Mouse (Mus musculus) embryonic facial prominence, embryonic 12.5 days (tissue): Measurements from ENCODE around the gene Pitpnm2. TPM values are rescaled to one million over a fixed set of nuclear protein-coding genes. Genes with fewer than 3 reads are reported as not detected.

Source experiments
- ATAC-seq: fragments of 200-750 bp; cut with Nextera tagmentation; 2 replicates; pipeline ENCODE4 v1.8.0; 2017; ENCODE audit not compliant: insufficient number of reproducible peaks, insufficient read depth, low FRiP score, low TSS enrichment
- H3K27ac ChIP-seq: fragments of 300-500 bp; sonication (generic); 2 replicates; pipeline ENCODE4 v1.5.1; 2016; ENCODE audit warnings: mild to moderate bottlenecking
- H3K27me3 ChIP-seq: fragments of 300-500 bp; sonication (generic); 2 replicates; pipeline ENCODE4 v1.6.1; 2016; ENCODE audit warnings: mild to moderate bottlenecking, moderate library complexity
- H3K36me3 ChIP-seq: fragments of 300-500 bp; sonication (generic); 2 replicates; pipeline ENCODE4 v1.6.1; 2016; ENCODE audit warnings: mild to moderate bottlenecking
- H3K4me1 ChIP-seq: fragments of 300-500 bp; sonication (generic); 2 replicates; pipeline ENCODE4 v1.6.1; 2016
- H3K4me2 ChIP-seq: fragments of 300-500 bp; sonication (generic); replicated peaks from 2 replicates; pipeline ENCODE4 v1.6.1; 2016; ENCODE audit warnings: mild to moderate bottlenecking, moderate library complexity
- H3K4me3 ChIP-seq: fragments of 300-500 bp; sonication (generic); 2 replicates; pipeline ENCODE4 v1.5.1; 2016; ENCODE audit warnings: mild to moderate bottlenecking
- H3K9ac ChIP-seq: fragments of 300-500 bp; sonication (generic); 2 replicates; pipeline ENCODE4 v1.6.1; 2016; ENCODE audit warnings: mild to moderate bottlenecking, moderate library complexity
- H3K9me3 ChIP-seq: fragments of 300-500 bp; sonication (generic); 2 replicates; pipeline ENCODE4 v1.6.1; 2016; ENCODE audit warnings: mild to moderate bottlenecking, moderate library complexity
- WGBS: fragments of 180-500 bp; shearing (Covaris S2); methylation state at CpG from one replicate; pipeline ENCODE4 v1.1.7; 2016; 5-methylcytosine and 5-hydroxymethylcytosine counted together
- polyA plus RNA-seq: library from polyadenylated mRNA; unstranded; fragments of >200 nt; fragmentation: Nextera tagmentation; extraction: Ambion mirVana; gene quantifications from 2 replicates; pipeline ENCODE4 v1.2.1, GENCODE M21; 2016

The Pitpnm2 gene
- polyA plus RNA-seq, 1 experiment from 2014 or later, result 4.4 TPM

- no peak overlapping the region for H3K9ac ChIP-seq
- H3K4me3 ChIP-seq, result no peak overlapping the region
- no peaks in the 10 kb centered on the region for H3K9me3 ChIP-seq
- peak overlapping the region; percentile 23 for H3K4me2 ChIP-seq
- peaks cover 37% of the 10 kb centered on the region for H3K4me1 ChIP-seq
- 0 out of 2 replicates have a peak, but pooled peaks cover 4% of the 10 kb centered on the region for H3K27me3 ChIP-seq
- no peak overlapping the region for H3K27ac ChIP-seq
- no peak for ATAC-seq
- WGBS, result 64% methylated on average over 15 of the region's 15 CpGs
- no peaks in the 10 kb centered on the region for H3K36me3 ChIP-seq
Observed at GRCm38 (mm10) chr5:124185706-124186464, 63.7 kb downstream of the Pitpnm2 start.

- Histone ChIP-seq H3K4me1 (peaks cover 37% of the 10 kb centered on the region), H3K27me3 (0 out of 2 replicates have a peak, but pooled peaks cover 4% of the 10 kb centered on the region), H3K9ac (no peak overlapping the region), H3K4me3 (no peak overlapping the region), H3K4me2 (peak overlapping the region; percentile 23), H3K27ac (peak overlapping the region; percentile 63; the same call in 1 of the 2 replicates), H3K9me3 (no peaks in the 10 kb centered on the region), H3K36me3 (no peaks in the 10 kb centered on the region)
- no peak for ATAC-seq
- WGBS, result 19% methylated on average over 15 of the region's 15 CpGs
Observed at GRCm38 (mm10) chr5:124184898-124185701, 64.5 kb downstream of the Pitpnm2 start.

GRCm38 (mm10) chr5:124184191-124184590 is 65.4 kb downstream of the Pitpnm2 start:
- Histone ChIP-seq H3K4me3 (no peak overlapping the region), H3K27me3 (0 out of 2 replicates have a peak, but pooled peaks cover 4% of the 10 kb centered on the region), H3K9ac (no peak overlapping the region), H3K9me3 (no peaks in the 10 kb centered on the region), H3K27ac (no peak overlapping the region), H3K36me3 (no peaks in the 10 kb centered on the region), H3K4me2 (no peak overlapping the region), H3K4me1 (peaks cover 37% of the 10 kb centered on the region)
- ATAC-seq, result no peak
- WGBS, result 84% methylated on average over 3 of the region's 3 CpGs

GRCm38 (mm10) chr5:124182642-124183041 is 66.9 kb downstream of the Pitpnm2 start:
- Histone ChIP-seq H3K4me1 (peaks cover 34% of the 10 kb centered on the region), H3K27me3 (0 out of 2 replicates have a peak, but pooled peaks cover 4% of the 10 kb centered on the region), H3K27ac (no peak overlapping the region), H3K4me3 (no peak overlapping the region), H3K9me3 (no peaks in the 10 kb centered on the region), H3K9ac (no peak overlapping the region), H3K36me3 (no peaks in the 10 kb centered on the region), H3K4me2 (no peak overlapping the region)
- WGBS, result 86% methylated on average over 7 of the region's 7 CpGs
- no peak for ATAC-seq

- 0 out of 2 replicates have a peak, but pooled peaks cover 4% of the 10 kb centered on the region for H3K27me3 ChIP-seq
- no peak overlapping the region for H3K4me3 ChIP-seq
- no peaks in the 10 kb centered on the region for H3K9me3 ChIP-seq
- no peak overlapping the region for H3K9ac ChIP-seq
- WGBS, result 85% methylated on average over 5 of the region's 5 CpGs
- H3K4me2 ChIP-seq, result no peak overlapping the region
- H3K36me3 ChIP-seq, result no peaks in the 10 kb centered on the region
- H3K27ac ChIP-seq, result no peak overlapping the region
- no peak for ATAC-seq
- H3K4me1 ChIP-seq, result peaks cover 30% of the 10 kb centered on the region
Observed at GRCm38 (mm10) chr5:124182097-124182496, 67.5 kb downstream of the Pitpnm2 start.

- WGBS, result 78% methylated on average over 12 of the region's 12 CpGs
Observed at GRCm38 (mm10) chr5:124180500-124181167, 68.9 kb downstream of the Pitpnm2 start.

GRCm38 (mm10) chr5:124179411-124179810 is 70.1 kb downstream of the Pitpnm2 start:
- Histone ChIP-seq H3K9ac (no peak overlapping the region), H3K36me3 (no peaks in the 10 kb centered on the region), H3K4me1 (peaks cover 12% of the 10 kb centered on the region), H3K9me3 (no peaks in the 10 kb centered on the region), H3K4me2 (no peak overlapping the region), H3K27me3 (no peaks in the 10 kb centered on the region), H3K27ac (no peak overlapping the region), H3K4me3 (no peak overlapping the region)
- 91% methylated on average over 4 of the region's 4 CpGs for WGBS
- ATAC-seq, result no peak

More at GRCm38 (mm10) chr5:124180500-124181167, 68.9 kb downstream of the Pitpnm2 start:
- no peak overlapping the region for H3K4me3 ChIP-seq
- peaks cover 24% of the 10 kb centered on the region for H3K4me1 ChIP-seq
- no peaks in the 10 kb centered on the region for H3K27me3 ChIP-seq
- no peak overlapping the region for H3K4me2 ChIP-seq
- no peaks in the 10 kb centered on the region for H3K9me3 ChIP-seq
- H3K9ac ChIP-seq, result no peak overlapping the region
- H3K27ac ChIP-seq, result no peak overlapping the region
- no peak for ATAC-seq
- no peaks in the 10 kb centered on the region for H3K36me3 ChIP-seq

GRCm38 (mm10) chr5:124176726-124177132 is 72.8 kb downstream of the Pitpnm2 start:
- Histone ChIP-seq H3K27me3 (no peaks in the 10 kb centered on the region), H3K27ac (0 out of 2 replicates have a peak overlapping the region, but pooled peaks have one; percentile 6), H3K4me2 (no peak overlapping the region), H3K4me3 (no peak overlapping the region), H3K36me3 (no peaks in the 10 kb centered on the region), H3K4me1 (peaks cover 10% of the 10 kb centered on the region), H3K9ac (no peak overlapping the region), H3K9me3 (no peaks in the 10 kb centered on the region)
- ATAC-seq, result no peak; the same call in 1 of the 2 replicates
- WGBS, result 21% methylated on average over 7 of the region's 7 CpGs

- ATAC-seq, result no peak
- WGBS, result 55% methylated on average over 4 of the region's 4 CpGs
Observed at GRCm38 (mm10) chr5:124175138-124175537, 74.4 kb downstream of the Pitpnm2 start.

GRCm38 (mm10) chr5:124173012-124173985 is 76.3 kb downstream of the Pitpnm2 start:
- Histone ChIP-seq H3K4me2 (no peak overlapping the region), H3K4me3 (no peak overlapping the region), H3K9ac (no peak overlapping the region), H3K9me3 (no peaks in the 10 kb centered on the region), H3K4me1 (peaks cover 10% of the 10 kb centered on the region), H3K27ac (no peak overlapping the region), H3K36me3 (no peaks in the 10 kb centered on the region), H3K27me3 (no peaks in the 10 kb centered on the region)
- no peak for ATAC-seq
- 76% methylated on average over 15 of the region's 15 CpGs for WGBS

More at GRCm38 (mm10) chr5:124175138-124175537, 74.4 kb downstream of the Pitpnm2 start:
- no peaks in the 10 kb centered on the region for H3K9me3 ChIP-seq
- H3K36me3 ChIP-seq, result no peaks in the 10 kb centered on the region
- H3K4me3 ChIP-seq, result no peak overlapping the region
- H3K27ac ChIP-seq, result no peak overlapping the region
- H3K9ac ChIP-seq, result no peak overlapping the region
- H3K4me1 ChIP-seq, result peaks cover 10% of the 10 kb centered on the region
- H3K4me2 ChIP-seq, result no peak overlapping the region
- no peaks in the 10 kb centered on the region for H3K27me3 ChIP-seq
